Mouse (Mus musculus) small intestine, adult 2 months (tissue): ENCODE data around the gene Retsat. TPM values are rescaled to one million over a fixed set of nuclear protein-coding genes. Genes with fewer than 3 reads are reported as not detected.
A peak's percentile ranks its signal among the peaks of the same experiment; 100 is the strongest.

Source experiments
- H3K27ac ChIP-seq: fragments of 200-500 bp; 2 replicates; pipeline ENCODE4 v1.5.1; 2012; ENCODE audit warnings: low read depth, low read length, control low read depth, inconsistent platforms; ENCODE audit not compliant: insufficient read depth
- H3K27me3 ChIP-seq: fragments of 200-500 bp; 2 replicates; pipeline ENCODE4 v1.6.1; 2012; ENCODE audit warnings: mild to moderate bottlenecking, moderate library complexity, low read length, inconsistent platforms; ENCODE audit not compliant: control insufficient read depth, insufficient read depth
- H3K36me3 ChIP-seq: fragments of 200-500 bp; 2 replicates; pipeline ENCODE4 v1.6.1; 2012; ENCODE audit warnings: mild to moderate bottlenecking, low read length, control low read depth, inconsistent platforms; ENCODE audit not compliant: control insufficient read depth, insufficient read depth
- H3K4me1 ChIP-seq: fragments of 200-500 bp; 2 replicates; pipeline ENCODE4 v1.6.1; 2012; ENCODE audit warnings: low read length, inconsistent platforms, mixed read lengths; ENCODE audit not compliant: control insufficient read depth, insufficient read depth, insufficient read length
- H3K4me3 ChIP-seq: fragments of 200-500 bp; 2 replicates; pipeline ENCODE4 v1.5.1; 2012; ENCODE audit warnings: low read depth, mild to moderate bottlenecking, control low read depth, inconsistent platforms, low read length, moderate library complexity
- CTCF ChIP-seq: fragments of 200-500 bp; IDR thresholded peaks from 2 replicates; pipeline ENCODE4 v1.5.1; 2012; ENCODE audit warnings: low read depth, mild to moderate bottlenecking, control low read depth, inconsistent platforms, low read length, moderate library complexity, mixed read lengths; ENCODE audit not compliant: insufficient replicate concordance, insufficient read length; ENCODE audit errors: extremely low read depth
- POLR2A ChIP-seq: fragments of 200-500 bp; IDR thresholded peaks from 2 replicates; pipeline ENCODE4 v1.6.1; 2012; ENCODE audit warnings: low read depth, mild to moderate bottlenecking, control low read depth, inconsistent platforms, low read length, moderate library complexity
- WGBS: fragments of 180-500 bp; shearing (Covaris S2); methylation state at CpG from one replicate; pipeline ENCODE4 v1.1.7; 2018; 5-methylcytosine and 5-hydroxymethylcytosine counted together
- polyA plus RNA-seq: library from polyadenylated mRNA; depleted of rRNA; stranded (reverse); fragments of >200 nt; gene quantifications from 2 replicates; pipeline ENCODE4 v1.2.3, GENCODE M21; 2012

Retsat gene
- polyA plus RNA-seq, 1 experiment: 70.7 TPM

- no peak overlapping the region for H3K4me3 ChIP-seq
Observed at GRCm38 (mm10) chr6:72588307-72588706, 10.0 kb upstream of the Retsat start.

DNA sequence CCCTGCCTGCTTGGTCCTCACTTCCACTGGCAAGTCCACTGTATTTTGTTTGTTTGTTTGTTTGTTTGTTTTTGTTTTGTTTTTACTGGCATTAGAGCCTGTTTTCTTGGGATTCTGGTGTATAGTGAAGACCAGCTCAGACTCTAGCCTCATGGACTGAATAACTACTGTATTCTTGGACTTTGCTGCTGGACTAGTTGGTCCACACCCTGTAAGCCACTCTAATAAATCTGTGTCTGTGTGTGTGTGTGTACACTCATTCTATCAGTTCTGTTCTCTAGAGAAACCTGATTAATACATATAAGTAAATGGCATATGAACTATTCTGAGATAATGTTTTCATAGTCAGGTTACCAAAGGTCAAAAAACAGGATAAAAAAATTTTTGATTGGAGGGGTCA is 8.2 kb upstream of the Retsat start:
- Histone ChIP-seq H3K4me3 (no peak overlapping the region), H3K4me1 (peaks cover 18% of the 10 kb centered on the region), H3K27me3 (no peaks in the 10 kb centered on the region), H3K27ac (peak overlapping the region; percentile 99), H3K36me3 (peaks cover 14% of the 10 kb centered on the region; the same call in 1 of the 2 replicates)
- no peak for TF ChIP-seq CTCF
- TF ChIP-seq POLR2A: no peak

More at GRCm38 (mm10) chr6:72588307-72588706, 10.0 kb upstream of the Retsat start:
- Histone ChIP-seq H3K27ac (no peak overlapping the region), H3K36me3 (peaks cover 12% of the 10 kb centered on the region; the same call in 1 of the 2 replicates), H3K4me1 (peaks cover 24% of the 10 kb centered on the region), H3K27me3 (no peaks in the 10 kb centered on the region)
- TF ChIP-seq CTCF (no peak), POLR2A (no peak)

GRCm38 (mm10) chr6:72593011-72593803 is 5.1 kb upstream of the Retsat start:
- Histone ChIP-seq H3K36me3 (peaks cover 4% of the 10 kb centered on the region; the same call in 1 of the 2 replicates), H3K27ac (no peak overlapping the region), H3K27me3 (no peaks in the 10 kb centered on the region), H3K4me3 (no peak overlapping the region), H3K4me1 (peaks cover 20% of the 10 kb centered on the region)
- 87% methylated on average over 6 of the region's 6 CpGs for WGBS
- TF ChIP-seq CTCF: no peak
- TF ChIP-seq POLR2A: no peak

DNA sequence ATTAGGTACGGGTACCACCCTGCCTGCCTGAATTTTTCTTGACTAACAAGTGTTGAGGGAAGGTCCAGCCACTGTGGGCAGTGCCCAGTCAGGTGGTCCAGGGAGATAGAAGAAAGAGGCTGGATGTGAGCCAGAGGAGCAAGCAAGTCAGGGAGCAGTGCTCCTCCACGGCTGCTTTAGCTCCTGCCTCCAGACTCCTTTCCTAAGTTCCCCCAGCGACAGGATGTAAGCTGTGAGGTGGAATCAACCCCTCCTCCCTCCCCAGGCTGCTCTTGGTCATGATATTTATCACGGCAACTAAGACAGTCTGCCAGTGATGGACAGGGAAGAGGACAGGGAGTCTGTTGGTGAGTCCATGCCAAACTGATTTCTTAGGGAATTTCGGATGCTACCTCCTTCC is 4.4 kb upstream of the Retsat start:
- Histone ChIP-seq H3K27me3 (no peaks in the 10 kb centered on the region), H3K4me1 (peaks cover 21% of the 10 kb centered on the region), H3K36me3 (peaks cover 4% of the 10 kb centered on the region; the same call in 1 of the 2 replicates), H3K4me3 (no peak overlapping the region), H3K27ac (no peak overlapping the region)
- TF ChIP-seq POLR2A (no peak), CTCF (no peak)
- WGBS: 73% methylated on average over 5 of the region's 5 CpGs

GRCm38 (mm10) chr6:72597083-72597874 is 996 bp upstream of the Retsat start:
- no peaks in the 10 kb centered on the region for H3K27me3 ChIP-seq
- H3K4me3 ChIP-seq: peak overlapping the region; percentile 9; the same call in 1 of the 2 replicates
- peak overlapping the region; percentile 43 for H3K27ac ChIP-seq
- TF ChIP-seq POLR2A (no peak), CTCF (no peak)
- H3K36me3 ChIP-seq: peaks cover 4% of the 10 kb centered on the region; the same call in 1 of the 2 replicates
- H3K4me1 ChIP-seq: peaks cover 7% of the 10 kb centered on the region; the same call in 1 of the 2 replicates
- 23% methylated on average over 13 of the region's 13 CpGs for WGBS

GRCm38 (mm10) chr6:72598791-72599557 is 699 bp downstream of the Retsat start:
- Histone ChIP-seq H3K27me3 (no peaks in the 10 kb centered on the region), H3K36me3 (peaks cover 7% of the 10 kb centered on the region), H3K27ac (peak overlapping the region; percentile 39), H3K4me1 (peaks cover 7% of the 10 kb centered on the region; the same call in 1 of the 2 replicates), H3K4me3 (peak overlapping the region; percentile 82)
- WGBS: 25% methylated on average over 12 of the region's 12 CpGs
- TF ChIP-seq CTCF (no peak), POLR2A (no peak)
